Mouse (Mus musculus) liver, postnatal 0 days (tissue): ENCODE results near the gene Lrrc14b. TPM values are rescaled to one million over a fixed set of nuclear protein-coding genes. Genes with fewer than 3 reads are reported as not detected.
A peak's percentile ranks its signal among the peaks of the same experiment; 100 is the strongest.

Experiments used
- ATAC-seq: fragments of 200-750 bp; cut with Nextera tagmentation; 2 replicates; pipeline ENCODE4 v1.8.0; 2017; ENCODE audit warnings: mild to moderate bottlenecking, moderate library complexity
- DNase-seq: peaks from one replicate; pipeline ENCODE4 v3.0.0-alpha.2; 2016
- H3K27ac ChIP-seq: fragments of 300-500 bp; sonication (generic); 2 replicates; pipeline ENCODE4 v1.5.1; 2014; ENCODE audit warnings: antibody characterized with exemption, moderate library complexity, mild to moderate bottlenecking, low read depth
- H3K27me3 ChIP-seq: fragments of 300-500 bp; sonication (generic); 2 replicates; pipeline ENCODE4 v1.6.1; 2014; ENCODE audit warnings: low read length, control low read depth, mixed read lengths; ENCODE audit not compliant: insufficient read depth
- H3K36me3 ChIP-seq: fragments of 300-500 bp; sonication (generic); replicated peaks from 2 replicates; pipeline ENCODE4 v1.6.1; 2014; ENCODE audit warnings: mild to moderate bottlenecking, control low read depth, low read length, moderate library complexity, mixed read lengths; ENCODE audit not compliant: insufficient read depth
- H3K4me1 ChIP-seq: fragments of 300-500 bp; sonication (generic); 2 replicates; pipeline ENCODE4 v1.6.1; 2014; ENCODE audit warnings: antibody characterized with exemption, mild to moderate bottlenecking, control low read depth; ENCODE audit not compliant: insufficient read depth
- H3K4me2 ChIP-seq: fragments of 300-500 bp; sonication (generic); 2 replicates; pipeline ENCODE4 v1.6.1; 2014; ENCODE audit warnings: low read depth, mild to moderate bottlenecking, low read length, moderate library complexity, mixed read lengths
- H3K4me3 ChIP-seq: fragments of 300-500 bp; sonication (generic); 2 replicates; pipeline ENCODE4 v1.5.1; 2014; ENCODE audit warnings: low read depth, low read length
- H3K9ac ChIP-seq: fragments of 300-500 bp; sonication (generic); replicated peaks from 2 replicates; pipeline ENCODE4 v1.6.1; 2014; ENCODE audit warnings: mild to moderate bottlenecking, moderate library complexity
- H3K9me3 ChIP-seq: fragments of 300-500 bp; sonication (generic); 2 replicates; pipeline ENCODE4 v1.6.1; 2016; ENCODE audit warnings: mild to moderate bottlenecking, control low read depth, low read length, mixed read lengths
- CTCF ChIP-seq: sonication (generic); IDR thresholded peaks from 2 replicates; pipeline ENCODE4 v1.5.1; 2016; ENCODE audit warnings: antibody characterized with exemption, low read depth
- EP300 ChIP-seq: IDR thresholded peaks from 2 replicates; pipeline ENCODE4 v1.6.1; 2016; ENCODE audit warnings: antibody characterized with exemption, low read depth, mild to moderate bottlenecking
- WGBS: fragments of 180-500 bp; shearing (Covaris S2); extraction: QIAGEN DNeasy Blood & Tissue Kit; methylation state at CpG from one replicate; pipeline ENCODE4 v1.1.7; 2014; ENCODE audit not compliant: insufficient replicate concordance; 5-methylcytosine and 5-hydroxymethylcytosine counted together
- polyA plus RNA-seq: library from polyadenylated mRNA; unstranded; fragments of >200 nt; fragmentation: Nextera tagmentation; extraction: Ambion mirVana; gene quantifications from 2 replicates; pipeline ENCODE4 v1.2.1, GENCODE M21; 2015

The Lrrc14b gene
- polyA plus RNA-seq, 1 experiment from 2014 or later, result not detected

GRCm38 (mm10) chr13:74349566-74350434 is 14.0 kb downstream of the Lrrc14b start, which contains the start of the genes Sdha and Ccdc127:
Gene Sdha (minus strand): TSS chr13:74350280.
Gene Ccdc127 (plus strand): TSS chr13:74350309.
- under 1% methylated on average over 56 of the region's 57 CpGs for WGBS
- ATAC-seq (peak; percentile 97), DNase-seq (peak; percentile 99)
- peak within 1 kb of the TSS; percentile 77 for H3K4me3 ChIP-seq
- peaks cover 3% of the 10 kb centered on the region; the same call in 1 of the 2 replicates for H3K36me3 ChIP-seq
- peak within 1 kb of the TSS; percentile 93 for H3K27ac ChIP-seq
- H3K4me2 ChIP-seq, result peak within 1 kb of the TSS; percentile 76
- TF ChIP-seq CTCF (peak; percentile 31), EP300 (no peak)
- peaks cover 14% of the 10 kb centered on the region for H3K4me1 ChIP-seq
- peak within 1 kb of the TSS; percentile 86 for H3K9ac ChIP-seq
- H3K9me3 ChIP-seq, result no peaks in the 10 kb centered on the region
- no peaks in the 10 kb centered on the region for H3K27me3 ChIP-seq

- no peak overlapping the region for H3K9ac ChIP-seq
- H3K27me3 ChIP-seq, result no peaks in the 10 kb centered on the region
- H3K9me3 ChIP-seq, result no peaks in the 10 kb centered on the region
- no peaks in the 10 kb centered on the region for H3K4me1 ChIP-seq
- peaks cover 54% of the 10 kb centered on the region for H3K36me3 ChIP-seq
- peak; percentile 73 for ATAC-seq
- H3K27ac ChIP-seq, result no peak overlapping the region
- 42% methylated on average over 3 of the region's 3 CpGs for WGBS
- peak; percentile 47 for DNase-seq
- no peak overlapping the region for H3K4me3 ChIP-seq
- TF ChIP-seq EP300, result no peak
- TF ChIP-seq CTCF, result peak; percentile 80
- no peak overlapping the region for H3K4me2 ChIP-seq
Measured at GRCm38 (mm10) chr13:74341036-74341435, 22.8 kb downstream of the Lrrc14b start.

GRCm38 (mm10) chr13:74329321-74329720 is 34.5 kb downstream of the Lrrc14b start:
- ATAC-seq (no peak), DNase-seq (no peak)
- Histone ChIP-seq H3K9me3 (no peaks in the 10 kb centered on the region), H3K27ac (no peak overlapping the region), H3K4me1 (no peaks in the 10 kb centered on the region), H3K9ac (no peak overlapping the region), H3K4me3 (no peak overlapping the region), H3K36me3 (peaks cover 59% of the 10 kb centered on the region), H3K27me3 (no peaks in the 10 kb centered on the region), H3K4me2 (no peak overlapping the region)
- no peak for TF ChIP-seq CTCF
- TF ChIP-seq EP300, result no peak

GRCm38 (mm10) chr13:74317170-74317849 is 46.5 kb downstream of the Lrrc14b start, which contains the start of gene Pdcd6:
Gene Pdcd6 (minus strand): TSS chr13:74317580.
- peaks cover 33% of the 10 kb centered on the region for H3K36me3 ChIP-seq
- no peaks in the 10 kb centered on the region for H3K27me3 ChIP-seq
- H3K9ac ChIP-seq, result peak within 1 kb of the TSS; percentile 77
- no peak for TF ChIP-seq CTCF
- TF ChIP-seq EP300, result no peak
- peak within 1 kb of the TSS; percentile 82 for H3K27ac ChIP-seq
- ATAC-seq (peak; percentile 97), DNase-seq (peak; percentile 97)
- H3K4me1 ChIP-seq, result peaks cover 14% of the 10 kb centered on the region
- no peaks in the 10 kb centered on the region for H3K9me3 ChIP-seq
- WGBS, result under 1% methylated on average over 36 of the region's 36 CpGs
- H3K4me2 ChIP-seq, result peak within 1 kb of the TSS; percentile 84
- H3K4me3 ChIP-seq, result peak within 1 kb of the TSS; percentile 75

- H3K9ac ChIP-seq, result peak overlapping the region; percentile 77
- peaks cover 27% of the 10 kb centered on the region for H3K36me3 ChIP-seq
- ATAC-seq (peak; percentile 49), DNase-seq (no peak)
- WGBS, result under 1% methylated on average over 15 of the region's 15 CpGs
- peak overlapping the region; percentile 84 for H3K4me2 ChIP-seq
- H3K4me3 ChIP-seq, result peak overlapping the region; percentile 75
- no peaks in the 10 kb centered on the region for H3K27me3 ChIP-seq
- peaks cover 14% of the 10 kb centered on the region for H3K4me1 ChIP-seq
- TF ChIP-seq CTCF (no peak), EP300 (no peak)
- no peaks in the 10 kb centered on the region for H3K9me3 ChIP-seq
- H3K27ac ChIP-seq, result peak overlapping the region; percentile 82
Measured at GRCm38 (mm10) chr13:74316789-74317169, 47.0 kb downstream of the Lrrc14b start.

GRCm38 (mm10) chr13:74316386-74316785 is 47.4 kb downstream of the Lrrc14b start:
- H3K36me3 ChIP-seq, result peaks cover 23% of the 10 kb centered on the region
- peak overlapping the region; percentile 77 for H3K9ac ChIP-seq
- no peaks in the 10 kb centered on the region for H3K9me3 ChIP-seq
- no peak for DNase-seq
- peak overlapping the region; percentile 75 for H3K4me3 ChIP-seq
- H3K27me3 ChIP-seq, result no peaks in the 10 kb centered on the region
- H3K27ac ChIP-seq, result peak overlapping the region; percentile 82
- H3K4me2 ChIP-seq, result peak overlapping the region; percentile 84
- peaks cover 14% of the 10 kb centered on the region for H3K4me1 ChIP-seq
- no peak for ATAC-seq
- WGBS, result 14% methylated on average over 4 of the region's 4 CpGs
- TF ChIP-seq EP300 (no peak), CTCF (no peak)
